Mouse (Mus musculus): Measurements from ENCODE around the gene Socs3. TPM values are rescaled to one million over a fixed set of nuclear protein-coding genes. Genes with fewer than 3 reads are reported as not detected.
A peak's percentile ranks its signal among the peaks of the same experiment; 100 is the strongest.

The Socs3 gene
- polyA plus RNA-seq (2015; fragmentation: Nextera tagmentation; extraction: Ambion mirVana): 15.6 and 15.8 TPM in 2 replicates

GRCm38 (mm10) chr11:117969945-117970872, at the start of gene Socs3:
Gene Socs3 (minus strand): TSS chr11:117970047.
- H3K4me2 ChIP-seq (replicated peaks): peak within 1 kb of the TSS; percentile 99
- H3K9me3 ChIP-seq: no peaks in the 10 kb centered on the region
- peaks cover 26% of the 10 kb centered on the region for H3K27me3 ChIP-seq
- peaks cover 14% of the 10 kb centered on the region for H3K36me3 ChIP-seq
- 11% methylated on average over 21 of the region's 21 CpGs for WGBS
- ATAC-seq (ENCODE audit: low FRiP score, low read depth): peak; percentile 37
- H3K27ac ChIP-seq: peak within 1 kb of the TSS; percentile 98
- peaks cover 49% of the 10 kb centered on the region for H3K4me1 ChIP-seq
- H3K4me3 ChIP-seq: peak within 1 kb of the TSS; percentile 79
- H3K9ac ChIP-seq: peak within 1 kb of the TSS; percentile 91

DNA sequence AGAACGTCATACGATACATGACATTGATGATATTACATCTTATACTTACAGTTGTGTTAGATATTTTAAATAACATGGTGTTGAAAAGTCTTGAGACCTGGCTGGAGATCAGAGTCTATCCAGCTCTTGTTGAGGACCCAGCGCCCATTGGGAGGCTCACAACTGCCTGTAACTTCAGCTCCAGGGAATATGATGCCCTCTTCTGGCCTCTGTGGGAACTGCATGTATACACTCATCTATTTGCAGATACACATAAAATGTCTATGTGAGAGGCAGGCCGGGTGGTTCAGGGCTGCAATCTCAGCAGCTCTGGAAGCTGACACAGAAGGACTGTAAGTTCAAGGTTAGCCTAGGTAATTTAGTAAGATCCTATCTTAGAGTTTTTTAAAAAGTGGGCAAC, 48.5 kb upstream of the Socs3 start:
- 95% methylated on average over 4 of the region's 4 CpGs for WGBS
- no peak for ATAC-seq (ENCODE audit: low FRiP score, low read depth)
- H3K36me3 ChIP-seq: peaks cover 87% of the 10 kb centered on the region

DNA sequence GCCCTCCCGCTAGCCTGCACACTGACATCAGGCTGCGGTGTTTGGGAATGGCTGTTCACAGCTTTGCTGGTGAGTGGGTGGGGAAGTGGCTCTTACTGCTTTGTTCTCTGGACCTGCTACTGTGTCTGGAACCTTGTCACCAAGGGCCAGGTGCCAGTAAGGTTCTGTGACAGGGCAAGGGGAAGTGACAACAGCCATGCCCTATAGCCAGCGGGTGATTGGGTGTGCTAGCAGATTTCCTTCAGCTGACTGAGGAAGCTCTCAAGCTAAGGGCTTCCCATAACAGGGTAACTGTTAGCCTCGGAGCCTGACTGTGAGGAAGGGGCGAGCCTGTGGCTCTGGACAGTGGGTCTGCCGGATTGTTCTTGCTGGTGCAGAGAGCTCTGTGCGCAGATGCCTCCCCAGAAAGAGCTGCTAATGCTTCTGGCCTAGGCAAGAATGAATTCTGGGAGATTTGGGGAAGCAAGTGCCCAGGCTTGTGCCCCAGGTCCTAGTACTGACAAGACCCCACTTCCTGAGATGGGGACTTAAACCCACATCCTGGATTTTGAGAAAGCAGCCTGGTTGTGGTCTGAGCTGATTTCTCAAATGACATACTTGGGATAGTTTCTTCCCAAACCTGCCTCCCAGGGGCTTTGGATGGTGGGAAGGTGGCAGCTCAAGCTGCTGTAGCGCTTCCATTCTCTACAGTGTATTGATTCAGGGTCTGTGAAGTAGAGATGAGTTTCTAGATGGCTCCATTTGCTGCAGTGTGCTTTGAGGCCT, 45.7 kb upstream of the Socs3 start:
- Histone ChIP-seq H3K9me3 (0 out of 2 replicates have a peak, but pooled peaks cover 6% of the 10 kb centered on the region), H3K27ac (no peak overlapping the region), H3K4me2 (replicated peaks) (no peak overlapping the region), H3K36me3 (peaks cover 76% of the 10 kb centered on the region), H3K4me1 (0 out of 2 replicates have a peak, but pooled peaks cover 3% of the 10 kb centered on the region), H3K4me3 (no peak overlapping the region), H3K27me3 (no peaks in the 10 kb centered on the region), H3K9ac (0 out of 2 replicates have a peak overlapping the region, but pooled peaks have one; percentile 5)
- ATAC-seq (ENCODE audit: low FRiP score, low read depth): no peak
- WGBS: 92% methylated on average over 8 of the region's 8 CpGs

More for the DNA sequence above, 48.5 kb upstream of the Socs3 start:
- H3K4me2 ChIP-seq (replicated peaks): no peak overlapping the region
- 0 out of 2 replicates have a peak, but pooled peaks cover 6% of the 10 kb centered on the region for H3K9me3 ChIP-seq
- H3K4me3 ChIP-seq: no peak overlapping the region
- H3K27me3 ChIP-seq: no peaks in the 10 kb centered on the region
- no peak overlapping the region for H3K27ac ChIP-seq
- H3K9ac ChIP-seq: no peak overlapping the region
- H3K4me1 ChIP-seq: 0 out of 2 replicates have a peak, but pooled peaks cover 3% of the 10 kb centered on the region

DNA sequence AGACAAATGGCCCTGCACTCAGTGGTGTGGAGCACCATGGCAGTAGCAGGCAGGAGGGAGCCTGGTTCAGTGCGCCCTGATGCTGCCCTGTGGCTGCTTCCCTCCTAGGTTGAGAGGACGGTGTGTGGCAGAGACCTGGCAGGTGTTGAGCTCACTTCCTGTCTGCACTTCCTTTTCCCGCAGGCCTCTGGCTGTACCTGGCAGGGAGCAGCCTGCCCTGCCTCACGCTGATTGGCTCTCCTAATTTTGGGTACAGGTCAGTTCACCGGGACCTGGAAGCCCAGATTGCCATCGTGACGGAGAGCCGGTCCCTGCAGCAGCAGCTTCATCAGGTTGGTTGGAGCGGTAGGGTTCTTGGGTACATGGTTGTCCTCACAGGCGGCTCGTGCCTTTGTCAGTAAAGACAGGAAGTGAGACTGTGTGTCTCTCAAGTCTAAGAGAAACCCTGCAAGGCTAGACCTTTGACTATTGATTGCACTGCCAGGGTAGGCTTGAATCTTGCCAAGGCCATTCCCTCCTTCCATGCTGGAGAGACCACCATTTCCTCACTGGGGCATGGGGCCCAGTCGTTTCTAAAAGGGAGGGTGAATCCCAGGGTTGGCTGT, 44.6 kb upstream of the Socs3 start:
- no peaks in the 10 kb centered on the region for H3K27me3 ChIP-seq
- H3K9ac ChIP-seq: no peak overlapping the region
- peaks cover 74% of the 10 kb centered on the region for H3K36me3 ChIP-seq
- WGBS: 81% methylated on average over 12 of the region's 12 CpGs
- H3K27ac ChIP-seq: peak overlapping the region; percentile 39; the same call in 1 of the 2 replicates
- H3K9me3 ChIP-seq: 0 out of 2 replicates have a peak, but pooled peaks cover 6% of the 10 kb centered on the region
- H3K4me1 ChIP-seq: peaks cover 8% of the 10 kb centered on the region
- no peak for ATAC-seq (ENCODE audit: low FRiP score, low read depth)
- H3K4me2 ChIP-seq (replicated peaks): no peak overlapping the region
- H3K4me3 ChIP-seq: no peak overlapping the region

- WGBS: 56% methylated on average over 2 of the region's 2 CpGs
- ATAC-seq (ENCODE audit: low FRiP score, low read depth): no peak
- no peak overlapping the region for H3K27ac ChIP-seq
Observed at GRCm38 (mm10) chr11:118013339-118013738, 43.5 kb upstream of the Socs3 start.

GRCm38 (mm10) chr11:118012595-118012994, 42.7 kb upstream of the Socs3 start:
- Histone ChIP-seq H3K4me2 (replicated peaks) (no peak overlapping the region), H3K9me3 (no peaks in the 10 kb centered on the region), H3K4me1 (peaks cover 24% of the 10 kb centered on the region), H3K27ac (no peak overlapping the region), H3K27me3 (no peaks in the 10 kb centered on the region), H3K4me3 (no peak overlapping the region), H3K36me3 (peaks cover 60% of the 10 kb centered on the region), H3K9ac (no peak overlapping the region)
- WGBS: 95% methylated on average over 1 of the region's 1 CpGs
- ATAC-seq (ENCODE audit: low FRiP score, low read depth): no peak

More at GRCm38 (mm10) chr11:118013339-118013738, 43.5 kb upstream of the Socs3 start:
- H3K4me2 ChIP-seq (replicated peaks): no peak overlapping the region
- H3K36me3 ChIP-seq: peaks cover 65% of the 10 kb centered on the region
- H3K27me3 ChIP-seq: no peaks in the 10 kb centered on the region
- H3K4me1 ChIP-seq: peaks cover 19% of the 10 kb centered on the region
- 0 out of 2 replicates have a peak, but pooled peaks cover 6% of the 10 kb centered on the region for H3K9me3 ChIP-seq
- no peak overlapping the region for H3K4me3 ChIP-seq
- H3K9ac ChIP-seq: no peak overlapping the region

DNA sequence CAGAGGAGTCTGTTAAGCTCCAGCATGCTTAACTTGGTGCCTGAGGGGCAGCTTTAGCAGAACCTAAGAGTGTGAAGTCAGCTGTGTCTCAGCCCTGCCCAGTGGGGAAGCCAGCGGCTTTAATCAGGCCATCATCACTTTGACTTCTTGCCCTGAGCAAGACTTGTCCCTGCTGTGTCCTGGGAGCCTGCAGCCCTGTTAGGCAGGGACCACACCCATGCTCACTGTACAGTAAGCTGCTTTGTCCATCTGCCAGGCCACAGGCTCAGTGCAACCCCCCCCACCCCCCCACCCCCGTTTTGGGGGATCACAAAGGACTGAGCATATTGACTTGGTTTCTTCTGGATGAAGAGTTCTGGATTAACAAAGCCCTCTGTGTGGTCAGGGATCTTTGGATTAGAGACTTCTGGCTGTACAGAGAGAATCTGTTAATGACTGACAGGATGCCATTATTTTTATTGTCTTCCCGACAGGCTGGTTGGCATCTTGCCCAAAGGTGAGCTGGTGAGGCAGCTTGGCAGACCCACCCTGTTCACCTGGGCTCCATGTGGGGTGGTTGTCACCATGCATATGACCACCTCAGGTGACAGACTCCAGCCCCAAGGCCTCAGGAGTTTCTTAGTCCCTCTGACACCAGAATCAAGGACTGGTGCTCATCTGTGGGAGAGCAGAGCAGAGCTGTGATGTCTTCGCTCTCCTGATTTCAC, 40.2 kb upstream of the Socs3 start:
- no peak overlapping the region for H3K27ac ChIP-seq
- peaks cover 24% of the 10 kb centered on the region for H3K4me1 ChIP-seq
- ATAC-seq (ENCODE audit: low FRiP score, low read depth): no peak
- 49% methylated on average over 4 of the region's 4 CpGs for WGBS
- no peaks in the 10 kb centered on the region for H3K27me3 ChIP-seq
- peaks cover 54% of the 10 kb centered on the region for H3K36me3 ChIP-seq
- no peaks in the 10 kb centered on the region for H3K9me3 ChIP-seq
- no peak overlapping the region for H3K4me2 ChIP-seq (replicated peaks)
- H3K9ac ChIP-seq: peak overlapping the region; percentile 39; the same call in 1 of the 2 replicates
- no peak overlapping the region for H3K4me3 ChIP-seq

- H3K9ac ChIP-seq: peak overlapping the region; percentile 39; the same call in 1 of the 2 replicates
Observed at GRCm38 (mm10) chr11:118008843-118009242, 39.0 kb upstream of the Socs3 start.

DNA sequence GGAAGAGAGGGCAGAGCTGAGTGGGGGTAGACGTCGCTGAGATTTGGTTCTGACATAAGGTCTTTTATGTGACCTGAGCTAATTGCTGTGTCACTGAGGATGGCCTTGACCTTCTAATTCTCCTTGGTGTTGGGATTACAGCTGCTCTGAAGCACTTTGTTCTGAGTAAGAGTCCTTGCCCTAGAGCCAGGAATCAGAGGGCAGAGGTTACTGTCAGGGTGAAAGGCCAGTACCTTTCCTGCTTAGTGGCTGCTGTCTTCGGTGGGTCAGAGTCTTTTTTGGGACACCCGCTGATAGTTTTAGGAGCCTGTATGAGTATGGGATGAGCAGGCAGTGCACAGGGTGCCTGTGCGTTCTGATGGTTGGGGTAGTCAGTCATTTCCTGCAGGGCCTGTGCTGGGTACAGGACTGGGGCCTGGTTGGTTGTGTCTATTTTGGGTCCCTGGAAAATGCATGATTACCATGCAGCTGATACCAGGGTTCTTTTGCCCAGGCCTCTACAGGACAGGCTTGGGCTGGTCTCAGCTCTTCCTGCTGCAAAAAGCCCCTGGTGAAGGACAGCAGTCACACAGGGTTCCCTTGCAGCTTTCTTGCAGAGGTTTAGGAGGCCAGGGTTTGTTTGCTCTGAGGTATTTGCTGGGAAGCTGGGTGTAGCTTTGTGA, 38.4 kb upstream of the Socs3 start:
- no peak overlapping the region for H3K27ac ChIP-seq
- no peak overlapping the region for H3K4me3 ChIP-seq
- no peak overlapping the region for H3K4me2 ChIP-seq (replicated peaks)
- H3K4me1 ChIP-seq: peaks cover 27% of the 10 kb centered on the region
- 71% methylated on average over 5 of the region's 5 CpGs for WGBS
- H3K9ac ChIP-seq: peak overlapping the region; percentile 39; the same call in 1 of the 2 replicates
- peaks cover 58% of the 10 kb centered on the region for H3K36me3 ChIP-seq
- ATAC-seq (ENCODE audit: low FRiP score, low read depth): no peak
- H3K27me3 ChIP-seq: no peaks in the 10 kb centered on the region
- H3K9me3 ChIP-seq: no peaks in the 10 kb centered on the region

More at GRCm38 (mm10) chr11:118008843-118009242, 39.0 kb upstream of the Socs3 start:
- Histone ChIP-seq H3K36me3 (peaks cover 55% of the 10 kb centered on the region), H3K27me3 (no peaks in the 10 kb centered on the region), H3K4me1 (peaks cover 24% of the 10 kb centered on the region), H3K9me3 (no peaks in the 10 kb centered on the region), H3K4me2 (replicated peaks) (no peak overlapping the region), H3K27ac (0 out of 2 replicates have a peak overlapping the region, but pooled peaks have one; percentile 3), H3K4me3 (no peak overlapping the region)
- WGBS: 78% methylated on average over 8 of the region's 8 CpGs
- no peak for ATAC-seq (ENCODE audit: low FRiP score, low read depth)

DNA sequence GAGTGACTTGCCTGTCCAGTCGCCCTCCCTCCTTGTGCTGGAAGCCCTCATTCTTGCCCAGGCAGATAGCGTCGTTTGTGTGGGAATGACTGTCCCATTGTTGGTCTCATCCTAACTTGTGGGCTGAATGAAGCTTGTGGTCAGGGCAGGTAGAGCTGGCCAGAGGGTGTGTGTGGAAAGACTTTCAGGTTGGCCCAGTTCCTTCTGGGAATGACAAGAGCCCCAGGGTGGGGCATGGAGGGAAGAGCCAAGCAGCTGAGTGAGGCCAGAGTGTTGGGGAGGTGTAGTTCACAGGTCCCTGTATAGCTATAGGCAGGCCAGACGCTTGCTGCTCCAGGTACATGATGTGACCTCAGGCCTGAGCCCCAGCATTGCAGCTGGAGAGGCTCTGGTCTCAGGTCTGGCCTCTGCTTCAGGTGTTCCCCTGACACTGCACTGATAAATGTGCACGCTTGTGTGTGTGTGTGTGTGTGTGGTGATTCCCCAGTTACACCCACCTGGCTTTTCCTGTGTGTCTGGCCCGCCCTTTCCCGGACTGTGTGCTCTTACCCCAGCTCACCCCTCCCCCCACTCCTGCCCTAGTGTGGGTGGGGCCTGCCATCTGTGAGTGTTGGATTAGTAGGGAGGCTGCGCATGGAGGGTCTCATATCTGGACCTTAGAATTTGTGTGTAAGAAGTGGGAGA, 37.8 kb upstream of the Socs3 start:
- H3K4me2 ChIP-seq (replicated peaks): no peak overlapping the region
- H3K27ac ChIP-seq: no peak overlapping the region
- no peaks in the 10 kb centered on the region for H3K9me3 ChIP-seq
- no peak for ATAC-seq (ENCODE audit: low FRiP score, low read depth)
- H3K36me3 ChIP-seq: peaks cover 61% of the 10 kb centered on the region
- H3K4me3 ChIP-seq: no peak overlapping the region
- H3K9ac ChIP-seq: peak overlapping the region; percentile 8; the same call in 1 of the 2 replicates
- WGBS: 67% methylated on average over 8 of the region's 8 CpGs
- H3K4me1 ChIP-seq: peaks cover 27% of the 10 kb centered on the region
- H3K27me3 ChIP-seq: no peaks in the 10 kb centered on the region

Data from limb, embryonic 13.5 days (tissue).